Mouse (Mus musculus) B cell, adult 67 days (primary cell): ENCODE results near the gene Slc5a11. TPM values are rescaled to one million over a fixed set of nuclear protein-coding genes. Genes with fewer than 3 reads are reported as not detected.

ENCODE experiments used
- total RNA-seq, 2 experiments: library from RNA; stranded (reverse); gene quantifications; 4 replicates each; pipeline ENCODE4 v1.2.4; 2023

The Slc5a11 gene
- not detected for total RNA-seq

DNA sequence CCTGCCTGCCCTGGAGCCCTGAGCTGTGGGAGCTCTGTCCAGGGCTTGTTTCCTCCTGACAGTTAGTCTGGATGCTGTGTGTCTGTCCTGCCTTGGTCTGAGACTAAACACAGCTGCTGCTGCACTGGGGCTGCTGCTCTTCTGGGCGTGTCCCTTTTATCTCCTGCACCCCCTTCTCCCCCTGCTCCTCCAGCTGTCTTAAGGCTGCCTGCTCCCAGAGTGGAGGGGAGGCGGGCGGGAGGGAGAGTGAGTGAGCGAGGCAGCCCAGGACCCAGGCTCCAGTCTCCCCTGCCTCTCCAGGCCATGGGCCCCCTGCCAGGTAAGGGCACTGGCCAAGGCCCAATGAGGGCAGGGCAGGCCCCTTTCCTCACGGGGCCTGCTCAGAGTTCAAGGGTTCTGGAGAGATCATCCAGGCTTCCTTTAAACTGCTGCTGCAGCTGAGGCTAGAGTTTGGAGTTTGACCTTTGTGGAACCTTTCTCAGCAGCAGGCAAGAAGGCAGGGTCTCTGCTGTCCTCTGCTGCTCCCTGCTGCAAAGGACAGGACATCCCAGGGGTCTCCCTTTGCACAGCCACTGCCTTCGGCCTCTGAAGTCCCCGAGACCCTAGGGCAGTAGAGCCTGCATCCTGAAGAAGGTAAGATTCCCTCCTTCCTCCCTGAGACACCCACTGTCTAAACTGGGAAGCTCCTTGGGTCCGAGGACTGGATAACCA lies at the start of gene Slc5a11:
Gene Slc5a11, plus strand, starts transcription at position 416 of the 711 bp plus-strand sequence.

Other genes with a start within 250 kb of the Slc5a11 start
- gene Rbbp6, start 249.1 kb upstream of the Slc5a11 start, total RNA-seq, result 100 to 1,000 TPM; 178 to 183 TPM
- 100 to 1,000 TPM; 101 to 128 TPM for gene Tnrc6a, start 90.9 kb upstream of the Slc5a11 start, total RNA-seq
- 10 to 100 TPM; 12.7 to 16.1 TPM for gene Lcmt1, start 155.0 kb downstream of the Slc5a11 start, total RNA-seq
- gene Arhgap17, start 155.1 kb downstream of the Slc5a11 start, total RNA-seq, result 100 to 1,000 TPM; 281 to 323 TPM
- not detected for gene Aqp8, start 247.5 kb downstream of the Slc5a11 start, total RNA-seq